Mouse (Mus musculus) heart, postnatal 0 days (tissue): ENCODE results near the gene Ptpn9.
"Not testable (repeated sequence)": the region's sequence is repeated elsewhere in the genome, so short reads cannot be mapped to it uniquely, and the experiment has no call there.

ENCODE experiments used
- CTCF ChIP-seq: IDR thresholded peaks from 2 replicates; pipeline ENCODE4 v1.5.1; 2016; ENCODE audit warnings: antibody characterized with exemption, control low read depth, low read depth
- EP300 ChIP-seq: IDR thresholded peaks from 2 replicates; pipeline ENCODE4 v1.6.1; 2016; ENCODE audit warnings: antibody characterized with exemption, low read depth

GRCm38 (mm10) chr9:56948699-56949098 is 46.0 kb upstream of the Ptpn9 start:
- TF ChIP-seq EP300, CTCF: not testable (repeated sequence)
